In genomic region chr5:3596399-3596766, GRCm38 (mm10) we compare ENCODE assay signal across 8 mouse cellular contexts. TPM values are rescaled to one million over a fixed set of nuclear protein-coding genes. Genes with fewer than 3 reads are reported as not detected.
A peak's percentile ranks its signal among the peaks of the same experiment; 100 is the strongest.
DNase-seq lines count a peak whose midpoint lies in the region; ATAC-seq and TF ChIP-seq lines count a peak whose summit lies in the region.

Gene Rbm48 (minus strand): TSS chr5:3596585.

- peaks cover 34% of the 10 kb centered on the region for H3K36me3 ChIP-seq in E14TG2a.4 (ENCODE audit: insufficient read depth, low read length)
- H3K36me3 ChIP-seq in forebrain, embryonic 11.5 days (ENCODE audit: control insufficient read depth, insufficient read depth, low read length): no peaks in the 10 kb centered on the region
- peaks cover 5% of the 10 kb centered on the region for H3K36me3 ChIP-seq in heart, embryonic 15.5 days
- H3K36me3 ChIP-seq in liver, embryonic 13.5 days: peaks cover 10% of the 10 kb centered on the region
- H3K36me3 ChIP-seq in stomach, embryonic 15.5 days: peaks cover under 1% of the 10 kb centered on the region; the same call in 1 of the 2 replicates

- H3K27me3 ChIP-seq in E14TG2a.4 (ENCODE audit: insufficient read depth, low read length): no peaks in the 10 kb centered on the region
- no peaks in the 10 kb centered on the region for H3K27me3 ChIP-seq in forebrain, embryonic 11.5 days (ENCODE audit: control insufficient read depth, insufficient read depth, low read length)
- no peaks in the 10 kb centered on the region for H3K27me3 ChIP-seq in heart, embryonic 15.5 days
- no peaks in the 10 kb centered on the region for H3K27me3 ChIP-seq in liver, embryonic 13.5 days
- no peaks in the 10 kb centered on the region for H3K27me3 ChIP-seq in stomach, embryonic 15.5 days (replicated peaks)

- peak; percentile 13 for TF ChIP-seq CTCF in E14TG2a.4 (conservative IDR thresholded peaks at IDR 0.05; ENCODE audit: low read length)

- H3K4me3 ChIP-seq in E14TG2a.4 (replicated peaks; ENCODE audit: low read length): peak within 1 kb of the TSS; percentile 99
- H3K4me3 ChIP-seq in forebrain, embryonic 11.5 days (ENCODE audit: low read depth, low read length): peak within 1 kb of the TSS; percentile 78
- H3K4me3 ChIP-seq in heart, embryonic 15.5 days: peak within 1 kb of the TSS; percentile 85
- peak within 1 kb of the TSS; percentile 73 for H3K4me3 ChIP-seq in liver, embryonic 13.5 days (replicated peaks)
- peak within 1 kb of the TSS; percentile 90 for H3K4me3 ChIP-seq in stomach, embryonic 15.5 days (replicated peaks)

- H3K9me3 ChIP-seq in E14TG2a.4 (ENCODE audit: low read length): no peaks in the 10 kb centered on the region
- no peaks in the 10 kb centered on the region for H3K9me3 ChIP-seq in forebrain, embryonic 11.5 days (ENCODE audit: control insufficient read depth, low read length)
- no peaks in the 10 kb centered on the region for H3K9me3 ChIP-seq in heart, embryonic 15.5 days (replicated peaks)
- no peaks in the 10 kb centered on the region for H3K9me3 ChIP-seq in liver, embryonic 13.5 days (replicated peaks)
- H3K9me3 ChIP-seq in stomach, embryonic 15.5 days: no peaks in the 10 kb centered on the region

- peaks cover 22% of the 10 kb centered on the region for H3K4me1 ChIP-seq in E14TG2a.4 (replicated peaks; ENCODE audit: low read depth, low read length)
- no peaks in the 10 kb centered on the region; the same call in 1 of the 2 replicates for H3K4me1 ChIP-seq in forebrain, embryonic 11.5 days (replicated peaks; ENCODE audit: control insufficient read depth, insufficient read depth, low read length)
- H3K4me1 ChIP-seq in heart, embryonic 15.5 days (replicated peaks): peaks cover 13% of the 10 kb centered on the region
- H3K4me1 ChIP-seq in liver, embryonic 13.5 days (replicated peaks): peaks cover 17% of the 10 kb centered on the region
- H3K4me1 ChIP-seq in stomach, embryonic 15.5 days: peaks cover 12% of the 10 kb centered on the region

- DNase-seq in c-Kit-positive CD71-positive TER-119-negative erythroid progenitor cells, embryonic 14.5 days (ENCODE audit: low read depth): peak; percentile 42
- DNase-seq in forebrain, embryonic 11.5 days (ENCODE audit: low spot score): peak; percentile 87
- DNase-seq in kidney, postnatal 25 days: peak; percentile 85 to 93
- peak; percentile 70 for DNase-seq in liver, embryonic 13.5 days
- peak; percentile 73 for DNase-seq in neural tube, embryonic 10.5 days (ENCODE audit: extremely low spot score, low spot score)

- WGBS in forebrain, embryonic 11.5 days: under 1% methylated on average over 31 of the region's 31 CpGs
- WGBS in heart, embryonic 15.5 days: under 1% methylated on average over 31 of the region's 31 CpGs
- WGBS in liver, embryonic 13.5 days (ENCODE audit: insufficient replicate concordance): under 1% methylated on average over 31 of the region's 31 CpGs
- under 1% methylated on average over 31 of the region's 31 CpGs for WGBS in stomach, embryonic 15.5 days

- peak; percentile 87 for ATAC-seq in forebrain, embryonic 11.5 days (replicated peaks; ENCODE audit: low FRiP score)
- peak; percentile 84 for ATAC-seq in heart, embryonic 15.5 days (replicated peaks; ENCODE audit: insufficient number of reproducible peaks, insufficient read depth, low FRiP score, low read depth)
- ATAC-seq in liver, embryonic 13.5 days (ENCODE audit: low read depth): peak; percentile 66
- ATAC-seq in stomach, embryonic 15.5 days (ENCODE audit: insufficient read depth, low FRiP score, low read depth): peak; percentile 75

- H3K9ac ChIP-seq in forebrain, embryonic 11.5 days (ENCODE audit: low read length): peak within 1 kb of the TSS; percentile 68
- peak within 1 kb of the TSS; percentile 77 for H3K9ac ChIP-seq in heart, embryonic 15.5 days
- peak within 1 kb of the TSS; percentile 75 for H3K9ac ChIP-seq in liver, embryonic 13.5 days
- H3K9ac ChIP-seq in stomach, embryonic 15.5 days: peak within 1 kb of the TSS; percentile 76

- peak within 1 kb of the TSS; percentile 79 for H3K4me2 ChIP-seq in forebrain, embryonic 11.5 days (ENCODE audit: low read depth, low read length, severe bottlenecking)
- peak within 1 kb of the TSS; percentile 70 for H3K4me2 ChIP-seq in heart, embryonic 15.5 days
- H3K4me2 ChIP-seq in liver, embryonic 13.5 days: peak within 1 kb of the TSS; percentile 89
- peak within 1 kb of the TSS; percentile 81 for H3K4me2 ChIP-seq in stomach, embryonic 15.5 days

- H3K27ac ChIP-seq in forebrain, embryonic 11.5 days (ENCODE audit: low read depth, low read length): no peak within 1 kb of the TSS
- peak within 1 kb of the TSS; percentile 74 for H3K27ac ChIP-seq in heart, embryonic 15.5 days
- H3K27ac ChIP-seq in liver, embryonic 13.5 days: peak within 1 kb of the TSS; percentile 66
- H3K27ac ChIP-seq in stomach, embryonic 15.5 days: peak within 1 kb of the TSS; percentile 80

RNA-seq across cellular contexts. Expression of gene Rbm48, which starts in this region (rescaled TPM):
- 14.3 and 15.9 TPM in 2 replicates for polyA plus RNA-seq in forebrain, embryonic 11.5 days (2014; fragmentation: Nextera tagmentation; extraction: Ambion mirVana)
- 7.6 and 9.4 TPM in 2 replicates for polyA plus RNA-seq in heart, embryonic 15.5 days (2015; fragmentation: Nextera tagmentation; extraction: Ambion mirVana)
- 6.8 and 7.3 TPM in 2 replicates for polyA plus RNA-seq in liver, embryonic 13.5 days (2015; fragmentation: Nextera tagmentation; extraction: Ambion mirVana)
- 10.3 and 10.6 TPM in 2 replicates for polyA plus RNA-seq in stomach, embryonic 15.5 days (2015; fragmentation: Nextera tagmentation; extraction: Ambion mirVana)
